Mouse (Mus musculus) heart, postnatal 25 days (tissue): Measurements from ENCODE around the gene Pcbp3. TPM values are rescaled to one million over a fixed set of nuclear protein-coding genes. Genes with fewer than 3 reads are reported as not detected.

Experiments
- DNase-seq: peaks from one replicate; pipeline ENCODE4 v3.0.0; 2022; ENCODE audit warnings: low spot score
- intact Hi-C: fragments of 180-260 bp; cut with DNase I; formaldehyde crosslinking; loops from one replicate; pipeline ENCODE4 v1.15.1; 2025
- total RNA-seq, 2 experiments: library from RNA; stranded (reverse); gene quantifications; 2 replicates each; pipeline ENCODE4 v1.2.3; 2021

Pcbp3 gene
- total RNA-seq, 2 experiments from 2014 or later = 2.9 to 6.7 TPM

DNA sequence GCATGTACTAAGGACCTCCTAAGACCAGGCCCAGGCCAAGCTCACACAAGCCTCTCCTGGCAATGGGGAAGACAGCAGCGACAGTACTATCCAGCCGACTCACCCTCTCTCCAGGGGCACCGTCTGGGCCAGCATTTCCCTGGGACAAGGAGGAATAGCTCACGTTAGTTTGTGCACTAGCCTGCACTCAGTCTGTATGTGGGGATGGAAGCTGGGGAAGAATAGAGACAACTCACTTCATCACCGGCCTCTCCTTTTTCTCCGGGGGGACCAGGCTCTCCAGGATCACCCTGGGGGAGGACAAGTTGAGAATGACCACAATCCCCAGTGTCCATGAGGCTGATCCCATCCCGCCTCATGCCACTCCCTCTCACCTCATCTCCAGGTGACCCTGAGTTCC is 244.7 kb downstream of the Pcbp3 start:
- DNase-seq = no peak
- intact Hi-C loops = no loop called here

DNA sequence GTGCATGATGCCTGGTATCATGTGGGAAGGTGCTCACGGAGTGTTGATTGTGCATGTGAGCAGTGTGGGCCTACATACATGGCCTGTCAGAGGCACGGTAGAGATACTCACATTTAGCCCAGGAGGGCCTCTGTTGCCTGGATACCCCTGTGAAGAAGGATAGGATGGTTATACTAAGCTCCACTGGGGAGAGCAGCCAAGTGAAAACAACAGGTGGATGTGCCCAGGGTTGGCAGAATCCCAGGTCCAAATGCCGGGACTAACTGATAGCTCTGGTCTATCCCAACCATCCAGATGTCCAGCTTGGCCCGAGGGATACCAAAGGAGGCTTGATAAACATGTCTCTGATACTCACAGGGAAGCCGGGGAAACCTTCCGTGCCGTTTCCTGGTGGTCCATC is 247.4 kb downstream of the Pcbp3 start:
- intact Hi-C loops = no loop called here
- no peak for DNase-seq

DNA sequence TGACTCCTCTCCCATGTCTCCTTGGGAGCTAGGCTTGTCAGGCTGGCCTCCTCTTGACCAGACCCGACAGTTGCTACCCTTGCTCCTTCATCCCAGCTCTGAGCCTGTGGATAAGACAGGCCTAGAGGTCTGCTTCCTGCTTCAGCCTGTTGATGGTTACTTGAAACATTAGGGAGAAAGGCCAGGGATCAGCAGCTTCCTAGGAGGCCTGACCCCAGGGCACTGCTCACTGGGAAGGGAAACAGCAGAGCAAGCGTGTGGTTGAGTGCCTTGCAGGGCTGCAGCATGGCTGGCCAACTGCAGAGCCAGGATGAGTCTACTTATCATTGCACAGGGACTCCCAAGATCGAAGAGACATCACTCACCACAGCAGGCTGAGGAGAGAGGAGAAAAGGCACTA is 249.2 kb downstream of the Pcbp3 start:
- DNase-seq = no peak
- intact Hi-C loops = no loop called here

Other genes with a start within 250 kb of the Pcbp3 start
- gene Col6a1, start 235.7 kb downstream of the Pcbp3 start, total RNA-seq = 10 to 100 TPM; 83.0 to 93.0 TPM
- gene Slc19a1, start 70.4 kb upstream of the Pcbp3 start, total RNA-seq = 1 to 10 TPM; 4.5 to 6.2 TPM
- gene Col18a1, start 204.7 kb upstream of the Pcbp3 start, total RNA-seq = 10 to 100 TPM; 13.0 to 15.3 TPM